Mouse (Mus musculus): ENCODE measurements around the gene Sntb2. TPM values are rescaled to one million over a fixed set of nuclear protein-coding genes. Genes with fewer than 3 reads are reported as not detected.

Sntb2 gene
- total and polyA plus RNA-seq, 3 experiments: 0.86 to 2.3 (median 1.3) TPM

GRCm38 (mm10) chr8:106893481-106894156, 41.9 kb upstream of the Sntb2 start, which contains the start of gene Utp4:
Gene Utp4 (plus strand): TSS chr8:106893636.
- dilution Hi-C loops (cut with MboI; ENCODE audit: extremely low pct_ligation_motif_present, extremely low pct_unique_long_range_greater_than_20kb, low sequenced_read_pairs) (no loop called here), in situ Hi-C loops (cut with MboI; ENCODE audit: low pct_ligation_motif_present, low pct_unique_long_range_greater_than_20kb, low sequenced_read_pairs) (no loop called here)
- Histone ChIP-seq H3K27ac (ENCODE audit: insufficient read depth, low read depth) (peak within 1 kb of the TSS; percentile 72), H3K4me1 (ENCODE audit: control insufficient read depth in 1 of 2, insufficient read depth in 2 of 2) (peaks cover 18 to 57% of the 10 kb centered on the region in 2 experiments), H3K9me3 (replicated peaks; ENCODE audit: low read length) (no peaks in the 10 kb centered on the region), H3K4me2 (ENCODE audit: insufficient read depth, low read depth, poor library complexity, severe bottlenecking) (peak within 1 kb of the TSS; percentile 97), H3K79me2 (replicated peaks; ENCODE audit: control insufficient read depth, extremely low read depth, insufficient read depth, poor library complexity, severe bottlenecking) (peaks cover 75% of the 10 kb centered on the region), H3K4me3 (replicated peaks in 1 of 3; ENCODE audit: low read depth in 2 of 3, low read length in 2 of 3, poor library complexity in 1 of 3) (peak within 1 kb of the TSS; percentile 87 to 99 (median 89)), H3K9ac (ENCODE audit: insufficient read depth, low read depth) (peak within 1 kb of the TSS; percentile 92), H3K36me3 (replicated peaks in 1 of 2; ENCODE audit: control insufficient read depth in 1 of 2, insufficient read depth in 1 of 2, low read length in 1 of 2) (peaks cover 28 to 59% of the 10 kb centered on the region in 2 experiments), H3K27me3 (replicated peaks) (no peaks in the 10 kb centered on the region)
- DNase-seq (ENCODE audit: extremely low read depth): peak; percentile 79
- TF ChIP-seq MAFK (IDR thresholded peaks at IDR 0.05; ENCODE audit: insufficient replicate concordance, low read length) (peak; percentile 62), CHD2 (IDR thresholded peaks at IDR 0.05; ENCODE audit: low read length) (peak; percentile 67), POLR2AphosphoS2 (IDR thresholded peaks at IDR 0.05; ENCODE audit: low read depth, low read length) (peak; percentile 87), SIN3A (IDR thresholded peaks at IDR 0.05; ENCODE audit: low read length) (peak; percentile 73; the same call in 1 of the 2 replicates), BHLHE40 (IDR thresholded peaks at IDR 0.05; ENCODE audit: low read depth, low read length) (peak; percentile 87), NRF1 (IDR thresholded peaks at IDR 0.05; ENCODE audit: low read depth, low read length) (peak; percentile 84), MAX (IDR thresholded peaks at IDR 0.05; ENCODE audit: low read length) (peak; percentile 80; the same call in 1 of the 2 replicates), ZMIZ1 (IDR thresholded peaks at IDR 0.05; ENCODE audit: low read depth, low read length) (peak; percentile 84), ELF1 (IDR thresholded peaks at IDR 0.05; ENCODE audit: low read depth, low read length) (peak; percentile 95), CTCF (conservative IDR thresholded peaks at IDR 0.05 in 1 of 2, IDR thresholded peaks at IDR 0.05 in 1 of 2; ENCODE audit: low read depth in 2 of 2, low read length in 2 of 2) (no peak), TCF12 (IDR thresholded peaks at IDR 0.05; ENCODE audit: low read depth, low read length) (peak; percentile 85), MXI1 (IDR thresholded peaks at IDR 0.05; ENCODE audit: low read depth, low read length) (peak; percentile 94), RAD21 (IDR thresholded peaks at IDR 0.05; ENCODE audit: low read depth, low read length) (no peak), MEF2A (IDR thresholded peaks at IDR 0.05; ENCODE audit: borderline replicate concordance, low read depth, low read length) (0 out of 2 replicates have a peak, but pooled peaks have one; percentile 6), RCOR1 (conservative IDR thresholded peaks at IDR 0.05; ENCODE audit: low read depth, low read length) (no peak), NELFE (IDR thresholded peaks at IDR 0.05; ENCODE audit: low read depth, low read length) (peak; percentile 83), IRF4 (IDR thresholded peaks at IDR 0.05; ENCODE audit: low read depth, low read length) (peak; percentile 24; the same call in 1 of the 2 replicates), POLR2A (IDR thresholded peaks at IDR 0.05; ENCODE audit: low read depth, low read length) (peak; percentile 93), USF1 (IDR thresholded peaks at IDR 0.05; ENCODE audit: low read depth, low read length) (peak; percentile 48; the same call in 1 of the 2 replicates), GABPA (IDR thresholded peaks at IDR 0.05; ENCODE audit: insufficient replicate concordance, low read depth, low read length) (no peak), USF2 (conservative IDR thresholded peaks at IDR 0.05; ENCODE audit: low read depth, low read length) (no peak), ZC3H11A (IDR thresholded peaks at IDR 0.05; ENCODE audit: low read depth, low read length) (no peak), EP300 (IDR thresholded peaks at IDR 0.05; ENCODE audit: low read length) (no peak), HCFC1 (IDR thresholded peaks at IDR 0.05; ENCODE audit: low read depth, low read length) (peak; percentile 70)

Measured in CH12.LX (cell line).